Mouse (Mus musculus): ENCODE data around the gene Crlf1.

DNA sequence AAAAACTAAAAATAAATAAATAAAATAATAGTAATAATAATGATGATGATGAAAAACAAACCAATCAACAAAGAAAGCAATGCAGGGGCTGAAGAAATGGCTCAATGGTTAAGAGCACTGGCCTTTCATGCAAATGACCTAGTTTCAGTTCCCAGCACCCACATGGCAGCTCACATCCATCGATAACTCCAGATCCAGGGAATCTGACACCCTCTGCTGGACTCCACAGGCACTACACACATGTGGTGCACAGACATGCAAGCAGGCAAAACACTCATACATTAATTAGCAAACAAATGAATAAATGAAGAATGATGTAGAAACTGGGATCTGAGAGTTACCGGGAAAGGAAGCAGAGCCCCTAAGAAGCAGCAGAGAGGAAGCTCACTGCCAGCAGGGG, 33.3 kb upstream of the Crlf1 start:
- TF ChIP-seq CTCF (IDR thresholded peaks at IDR 0.05; ENCODE audit: low read depth) (peak; percentile 35), EP300 (optimal IDR thresholded peaks at IDR 0.05) (no peak)
